Mouse (Mus musculus) olfactory bulb, adult 2 months (tissue): Measurements from ENCODE around the gene Muc3.

Source experiments
- CTCF ChIP-seq: fragments of 200-500 bp; IDR thresholded peaks from 2 replicates; pipeline ENCODE4 v1.5.1; 2012; ENCODE audit warnings: low read depth, mild to moderate bottlenecking, low read length, moderate library complexity; ENCODE audit not compliant: insufficient read depth
- POLR2A ChIP-seq: fragments of 200-500 bp; IDR thresholded peaks from 2 replicates; pipeline ENCODE4 v1.6.1; 2012; ENCODE audit warnings: mild to moderate bottlenecking, low read depth, low read length, moderate library complexity; ENCODE audit not compliant: insufficient read depth

- TF ChIP-seq POLR2A = no peak
- TF ChIP-seq CTCF = no peak
Measured at GRCm38 (mm10) chr5:137106434-137106833, 42.7 kb downstream of the Muc3 start.
